Mouse (Mus musculus): ENCODE results near the gene Apobr. TPM values are rescaled to one million over a fixed set of nuclear protein-coding genes. Genes with fewer than 3 reads are reported as not detected.

Apobr gene
- polyA plus RNA-seq, 2 experiments = 1.0 to 1.1 TPM

GRCm38 (mm10) chr7:126607064-126607463 is 22.3 kb downstream of the Apobr start:
- H3K27ac ChIP-seq (replicated peaks; ENCODE audit: low read depth, low read length) = no peak overlapping the region
- H3K4me2 ChIP-seq (replicated peaks; ENCODE audit: low read depth, low read length, severe bottlenecking) = no peak overlapping the region
- H3K4me1 ChIP-seq (ENCODE audit: control insufficient read depth, insufficient read depth, low read length) = no peaks in the 10 kb centered on the region
- H3K36me3 ChIP-seq (ENCODE audit: control insufficient read depth, insufficient read depth, low read length) = no peaks in the 10 kb centered on the region
- TF ChIP-seq POLR2A (IDR thresholded peaks at IDR 0.05; ENCODE audit: borderline replicate concordance, extremely low read depth, insufficient read depth, insufficient read length) = no peak
- 70% methylated on average over 3 of the region's 3 CpGs for WGBS
- no peak for DNase-seq (ENCODE audit: low spot score)
- H3K9me3 ChIP-seq (ENCODE audit: control insufficient read depth, low read length) = no peaks in the 10 kb centered on the region
- no peak for ATAC-seq (ENCODE audit: low FRiP score, low read depth)
- H3K27me3 ChIP-seq (ENCODE audit: control insufficient read depth, insufficient read depth, low read length) = no peaks in the 10 kb centered on the region
- H3K9ac ChIP-seq (ENCODE audit: low read depth, low read length, severe bottlenecking) = no peak overlapping the region
- no peak overlapping the region for H3K4me3 ChIP-seq (replicated peaks; ENCODE audit: low read length)

DNA sequence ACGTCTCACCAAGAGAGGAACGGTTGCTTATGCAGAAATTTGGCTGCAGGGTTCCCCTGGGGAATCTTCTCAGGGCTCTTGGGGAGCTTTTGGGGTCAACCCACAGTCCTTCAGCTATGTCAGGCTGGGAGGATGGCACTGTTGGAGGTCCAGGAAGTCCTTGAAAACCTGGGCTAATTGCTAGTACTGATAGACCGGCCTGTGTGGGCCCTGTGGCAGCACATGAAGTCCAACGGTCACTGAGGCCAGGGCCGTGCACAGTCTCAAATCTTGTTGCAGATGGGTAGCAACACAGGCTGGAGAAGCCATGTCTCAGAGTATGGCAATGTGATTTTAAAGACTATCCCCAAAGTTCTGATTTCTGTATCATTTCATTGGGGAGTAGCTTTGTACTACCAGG is 23.1 kb downstream of the Apobr start:
- Histone ChIP-seq H3K9ac (ENCODE audit: low read depth, low read length, severe bottlenecking) (no peak overlapping the region), H3K4me1 (ENCODE audit: control insufficient read depth, insufficient read depth, low read length) (no peaks in the 10 kb centered on the region), H3K9me3 (ENCODE audit: control insufficient read depth, low read length) (no peaks in the 10 kb centered on the region), H3K27me3 (ENCODE audit: control insufficient read depth, insufficient read depth, low read length) (no peaks in the 10 kb centered on the region), H3K4me2 (replicated peaks; ENCODE audit: low read depth, low read length, severe bottlenecking) (no peak overlapping the region), H3K4me3 (replicated peaks; ENCODE audit: low read length) (no peak overlapping the region), H3K27ac (replicated peaks; ENCODE audit: low read depth, low read length) (no peak overlapping the region), H3K36me3 (ENCODE audit: control insufficient read depth, insufficient read depth, low read length) (no peaks in the 10 kb centered on the region)
- DNase-seq (ENCODE audit: low spot score) (no peak), ATAC-seq (ENCODE audit: low FRiP score, low read depth) (no peak)
- WGBS = 87% methylated on average over 5 of the region's 5 CpGs
- no peak for TF ChIP-seq POLR2A (IDR thresholded peaks at IDR 0.05; ENCODE audit: borderline replicate concordance, extremely low read depth, insufficient read depth, insufficient read length)

DNA sequence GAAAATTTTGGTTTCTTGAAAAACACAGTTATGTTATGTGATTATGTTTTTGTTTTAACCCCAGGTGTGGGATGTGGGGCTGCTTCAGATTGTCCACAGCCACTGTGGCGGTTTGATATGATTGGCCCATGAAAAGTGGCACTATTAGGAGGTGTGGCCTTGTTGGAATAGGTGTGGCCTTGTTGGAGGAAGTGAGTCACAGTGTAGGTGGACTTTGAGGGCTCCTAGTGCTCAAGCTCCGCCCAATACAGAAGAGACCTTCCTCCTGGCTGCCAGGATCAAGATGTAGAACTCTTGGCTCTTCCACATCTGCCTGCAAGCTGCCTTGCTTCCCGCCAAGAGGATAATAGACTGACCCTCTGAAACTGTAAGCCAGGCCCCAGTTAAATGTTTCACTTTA is 28.0 kb downstream of the Apobr start:
- DNase-seq (ENCODE audit: low spot score) (no peak), ATAC-seq (ENCODE audit: low FRiP score, low read depth) (no peak)
- no peaks in the 10 kb centered on the region for H3K27me3 ChIP-seq (ENCODE audit: control insufficient read depth, insufficient read depth, low read length)
- H3K9ac ChIP-seq (ENCODE audit: low read depth, low read length, severe bottlenecking) = no peak overlapping the region
- WGBS = 82% methylated on average over 3 of the region's 3 CpGs
- no peaks in the 10 kb centered on the region for H3K9me3 ChIP-seq (ENCODE audit: control insufficient read depth, low read length)
- H3K27ac ChIP-seq (replicated peaks; ENCODE audit: low read depth, low read length) = no peak overlapping the region
- H3K4me1 ChIP-seq (ENCODE audit: control insufficient read depth, insufficient read depth, low read length) = no peaks in the 10 kb centered on the region
- no peak overlapping the region for H3K4me2 ChIP-seq (replicated peaks; ENCODE audit: low read depth, low read length, severe bottlenecking)
- TF ChIP-seq POLR2A (IDR thresholded peaks at IDR 0.05; ENCODE audit: borderline replicate concordance, extremely low read depth, insufficient read depth, insufficient read length) = no peak
- no peak overlapping the region for H3K4me3 ChIP-seq (replicated peaks; ENCODE audit: low read length)
- no peaks in the 10 kb centered on the region for H3K36me3 ChIP-seq (ENCODE audit: control insufficient read depth, insufficient read depth, low read length)

DNA sequence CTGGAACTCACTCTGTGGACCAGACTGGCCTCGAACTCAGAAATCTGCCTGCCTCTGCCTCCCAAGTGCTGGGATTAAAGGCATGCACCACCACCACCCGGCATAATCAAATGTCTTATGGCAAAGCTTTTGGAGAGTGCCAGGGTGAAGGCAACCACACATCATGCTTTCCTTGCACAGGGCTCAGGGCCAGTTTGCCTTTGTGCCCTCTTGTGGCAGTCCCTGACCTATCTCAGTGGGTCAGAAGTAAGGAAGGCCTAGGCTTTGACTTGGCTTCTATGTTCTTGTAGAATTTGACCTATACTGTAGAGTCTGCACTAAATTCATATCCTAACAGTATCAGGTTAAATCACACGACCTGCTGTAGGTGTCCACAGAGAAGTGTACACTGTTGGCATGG is 32.0 kb downstream of the Apobr start:
- 66% methylated on average over 3 of the region's 3 CpGs for WGBS
- H3K4me2 ChIP-seq (replicated peaks; ENCODE audit: low read depth, low read length, severe bottlenecking) = no peak overlapping the region
- no peaks in the 10 kb centered on the region for H3K36me3 ChIP-seq (ENCODE audit: control insufficient read depth, insufficient read depth, low read length)
- no peak for TF ChIP-seq POLR2A (IDR thresholded peaks at IDR 0.05; ENCODE audit: borderline replicate concordance, extremely low read depth, insufficient read depth, insufficient read length)
- no peaks in the 10 kb centered on the region for H3K27me3 ChIP-seq (ENCODE audit: control insufficient read depth, insufficient read depth, low read length)
- DNase-seq (ENCODE audit: low spot score) (no peak), ATAC-seq (ENCODE audit: low FRiP score, low read depth) (no peak)
- H3K27ac ChIP-seq (replicated peaks; ENCODE audit: low read depth, low read length) = no peak overlapping the region
- no peak overlapping the region for H3K4me3 ChIP-seq (replicated peaks; ENCODE audit: low read length)
- H3K9ac ChIP-seq (ENCODE audit: low read depth, low read length, severe bottlenecking) = no peak overlapping the region
- no peaks in the 10 kb centered on the region for H3K9me3 ChIP-seq (ENCODE audit: control insufficient read depth, low read length)
- H3K4me1 ChIP-seq (ENCODE audit: control insufficient read depth, insufficient read depth, low read length) = no peaks in the 10 kb centered on the region

- TF ChIP-seq POLR2A (IDR thresholded peaks at IDR 0.05; ENCODE audit: borderline replicate concordance, extremely low read depth, insufficient read depth, insufficient read length) = no peak
- no peak overlapping the region for H3K9ac ChIP-seq (ENCODE audit: low read depth, low read length, severe bottlenecking)
- WGBS = 71% methylated on average over 10 of the region's 10 CpGs
- no peak overlapping the region for H3K27ac ChIP-seq (replicated peaks; ENCODE audit: low read depth, low read length)
- DNase-seq (ENCODE audit: low spot score) = no peak
- H3K4me1 ChIP-seq (ENCODE audit: control insufficient read depth, insufficient read depth, low read length) = no peaks in the 10 kb centered on the region
- H3K4me3 ChIP-seq (replicated peaks; ENCODE audit: low read length) = no peak overlapping the region
- ATAC-seq (ENCODE audit: low FRiP score, low read depth) = no peak
- no peaks in the 10 kb centered on the region for H3K27me3 ChIP-seq (ENCODE audit: control insufficient read depth, insufficient read depth, low read length)
- no peaks in the 10 kb centered on the region for H3K9me3 ChIP-seq (ENCODE audit: control insufficient read depth, low read length)
- no peaks in the 10 kb centered on the region for H3K36me3 ChIP-seq (ENCODE audit: control insufficient read depth, insufficient read depth, low read length)
- H3K4me2 ChIP-seq (replicated peaks; ENCODE audit: low read depth, low read length, severe bottlenecking) = no peak overlapping the region
Measured at GRCm38 (mm10) chr7:126619559-126620275, 35.0 kb downstream of the Apobr start.

All from limb, embryonic 14.5 days (tissue).